Mouse (Mus musculus) megakaryocyte, adult 5-6 weeks (primary cell): ENCODE measurements around the gene Rab11a. TPM values are rescaled to one million over a fixed set of nuclear protein-coding genes. Genes with fewer than 3 reads are reported as not detected.

Source experiments
- ATAC-seq: 2 replicates; pipeline ENCODE4 v1.8.0; 2016; ENCODE audit warnings: mild to moderate bottlenecking, inconsistent platforms; ENCODE audit not compliant: poor library complexity, severe bottlenecking
- total RNA-seq, 2 experiments: library from RNA; stranded (forward) in 1 of 2; stranded (reverse) in 1 of 2; fragments of 153-499, 151-499 nt in 1 of 2; fragments of 221-1000, 200-1000 nt in 1 of 2; gene quantifications; 2 replicates each; pipeline versions ENCODE4 v1.2.3 to v1.2.4; 2015 to 2017

The Rab11a gene
- total RNA-seq (2015) = 249 and 281 TPM in 2 replicates
- 144 and 161 TPM in 2 replicates for total RNA-seq (2017)

DNA sequence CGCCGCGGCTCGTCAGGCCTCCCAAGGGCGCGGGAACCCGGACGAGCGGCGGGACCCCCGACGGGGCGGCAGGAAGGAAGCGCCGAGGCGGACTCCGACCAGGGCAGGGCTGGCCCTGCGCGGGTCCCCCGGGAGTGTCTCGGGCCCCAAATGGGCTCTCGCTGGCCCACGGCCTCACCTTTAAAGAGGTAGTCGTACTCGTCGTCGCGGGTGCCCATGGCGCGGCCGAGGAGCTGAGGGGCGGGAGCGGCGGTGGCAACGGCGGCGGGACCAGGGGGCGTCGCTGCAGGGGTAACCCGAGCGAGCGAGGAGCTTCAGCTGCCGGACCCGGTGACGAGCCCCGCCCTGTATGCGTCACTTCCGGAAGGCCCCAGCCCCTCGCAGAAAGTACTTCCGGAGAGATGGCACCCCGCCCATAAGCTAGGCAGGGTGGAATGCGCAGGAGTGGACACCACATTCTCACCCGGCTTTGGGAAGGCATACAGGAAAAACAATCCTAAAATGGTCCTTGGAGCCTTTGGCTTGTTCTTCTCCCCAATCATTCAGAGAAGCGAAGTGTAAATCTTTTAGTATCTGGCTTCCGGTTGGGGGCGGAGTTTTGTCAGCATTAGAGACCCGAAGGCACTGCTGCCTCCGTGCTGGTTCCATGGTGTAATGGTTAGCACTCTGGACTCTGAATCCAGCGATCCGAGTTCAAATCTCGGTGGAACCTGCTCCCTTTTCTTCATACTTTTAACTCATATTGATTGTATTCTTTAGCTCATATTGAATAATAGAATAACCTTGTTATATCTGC lies at the start of gene Rab11a:
Gene Rab11a, minus strand, starts transcription at position 353 of the 796 bp plus-strand sequence.
- ATAC-seq = peak; percentile 96

DNA sequence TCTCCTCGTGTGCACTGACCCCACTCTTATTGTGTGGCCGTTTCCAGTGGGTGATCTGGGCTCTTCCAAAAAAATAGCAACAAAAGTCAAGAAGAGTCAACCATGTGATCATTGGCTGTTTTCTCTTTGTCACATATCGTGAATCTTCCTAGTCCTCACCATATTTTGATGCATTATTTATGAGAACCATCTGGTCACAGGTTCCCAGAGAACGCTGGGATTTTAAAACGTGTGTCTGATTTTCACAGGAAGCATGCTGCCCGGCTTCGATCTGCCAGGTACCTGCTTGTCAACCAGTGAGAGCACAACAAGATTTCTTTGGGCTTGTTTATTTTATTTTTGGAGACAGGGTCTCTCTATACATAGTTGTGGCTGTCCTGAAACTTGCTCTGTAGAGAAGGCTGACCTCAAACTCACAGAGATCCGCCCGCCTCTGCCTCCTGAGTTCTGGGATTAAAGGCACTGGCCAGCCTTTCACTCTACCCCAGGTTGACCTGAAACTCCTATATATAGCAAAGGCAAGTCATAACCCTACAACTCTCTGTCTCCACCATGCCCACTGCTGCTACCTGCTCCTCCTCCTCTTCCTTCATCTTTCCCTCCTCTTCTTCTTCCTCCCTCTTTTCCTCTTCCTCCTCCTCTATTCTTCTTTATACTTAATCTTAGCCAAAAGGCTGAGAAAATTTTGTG lies 48.8 kb upstream of the Rab11a start:
- no peak for ATAC-seq

DNA sequence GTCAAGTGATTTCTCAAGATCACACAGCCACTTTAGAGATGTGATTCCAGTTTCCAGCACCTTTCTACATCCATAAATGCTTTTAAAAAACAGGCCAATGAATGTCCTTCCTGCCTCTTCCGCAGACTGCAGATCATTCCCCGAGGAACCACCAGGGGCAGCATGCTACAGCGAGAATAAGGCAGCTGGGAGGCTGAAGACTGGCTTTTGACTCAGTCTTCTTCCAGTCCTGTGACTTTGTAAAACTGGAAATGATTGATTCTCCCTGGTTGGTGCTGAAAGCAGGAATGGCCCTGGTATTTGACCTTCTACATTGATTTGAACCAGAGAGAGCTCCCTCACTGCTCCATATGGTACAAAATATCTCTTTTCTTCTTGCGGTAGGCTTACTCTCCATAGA lies 47.3 kb upstream of the Rab11a start:
- ATAC-seq = peak; percentile 69

DNA sequence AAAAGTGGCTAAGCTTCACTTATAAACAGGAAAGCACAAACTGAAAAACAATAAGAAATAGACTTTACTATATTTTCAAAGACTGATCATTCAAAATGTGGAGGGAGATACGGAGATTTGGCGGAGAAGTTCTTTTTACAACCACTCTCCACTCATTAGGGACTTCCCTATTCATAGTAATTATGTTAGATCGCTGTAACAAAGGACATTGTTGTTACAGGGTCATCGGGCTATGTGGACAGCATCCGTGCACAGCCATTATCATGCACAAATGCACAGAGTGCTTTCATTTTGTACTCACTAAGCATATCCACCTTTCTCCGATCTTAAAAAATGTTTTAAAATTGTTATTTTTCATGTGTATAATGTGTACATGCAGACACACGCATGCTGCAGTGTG lies 46.0 kb upstream of the Rab11a start:
- no peak for ATAC-seq

DNA sequence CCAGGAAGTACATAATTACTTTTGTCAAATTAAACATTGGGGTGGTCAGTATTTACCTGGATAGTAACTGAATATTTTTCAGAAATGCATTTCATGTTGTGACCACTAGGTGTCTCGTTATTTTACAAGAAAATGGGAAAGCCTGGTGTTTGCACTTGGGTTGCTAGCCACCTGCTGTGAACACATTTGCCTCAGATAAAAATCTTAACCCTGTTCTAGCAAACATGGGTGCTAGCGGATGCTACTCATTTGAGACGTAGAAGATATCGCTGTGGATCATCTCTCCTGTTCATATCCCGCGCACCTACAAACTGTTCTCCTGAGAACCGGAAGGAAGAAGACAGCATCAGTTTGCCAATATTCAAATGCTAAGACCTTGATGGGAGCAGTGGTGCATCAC lies 42.1 kb upstream of the Rab11a start:
- peak; percentile 57; the same call in 1 of the 2 replicates for ATAC-seq

DNA sequence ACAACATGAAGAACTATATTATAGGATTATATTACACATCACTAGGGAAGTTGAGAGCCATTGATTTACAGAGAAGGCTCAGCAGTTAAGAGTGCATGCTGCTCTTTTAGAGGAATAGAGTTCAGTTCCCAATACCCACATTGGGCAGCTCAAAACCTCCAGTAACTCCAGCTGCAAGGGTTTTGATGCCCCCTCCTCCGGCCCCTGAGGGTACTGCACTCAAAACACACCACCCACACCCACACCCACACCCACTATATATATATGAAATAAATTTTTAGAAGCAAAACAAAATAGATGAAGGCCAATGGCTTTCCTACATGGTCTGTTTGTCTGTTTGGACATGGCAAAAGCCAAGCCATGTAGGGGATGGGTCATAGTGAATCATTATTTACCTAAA lies 40.6 kb upstream of the Rab11a start:
- no peak for ATAC-seq

DNA sequence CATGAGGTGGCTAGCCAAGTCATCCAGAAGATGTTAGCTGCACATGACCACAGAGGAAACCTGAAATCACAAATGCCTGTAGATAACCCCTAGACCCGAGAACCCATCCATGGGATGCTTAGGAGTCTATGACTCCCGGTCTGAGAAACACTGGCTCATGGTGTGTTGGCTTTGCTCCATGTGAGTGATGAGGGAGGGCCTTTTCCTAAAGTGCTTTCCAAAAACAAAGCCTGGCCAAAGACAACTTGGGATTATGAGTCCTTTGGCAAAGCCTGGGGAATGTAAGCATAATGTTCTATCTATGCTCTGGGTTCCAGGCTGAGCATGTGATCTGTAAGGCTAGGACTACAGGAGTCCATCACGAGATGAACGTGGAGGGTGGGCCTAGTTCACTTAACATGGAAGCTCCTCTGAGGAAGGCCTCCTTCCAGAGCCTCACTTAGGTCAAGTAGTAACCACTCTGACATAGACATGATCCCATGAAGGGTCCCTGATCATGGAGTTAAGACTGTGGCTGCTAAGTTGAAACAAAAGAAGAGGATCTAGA lies 40.0 kb upstream of the Rab11a start:
- ATAC-seq = no peak

DNA sequence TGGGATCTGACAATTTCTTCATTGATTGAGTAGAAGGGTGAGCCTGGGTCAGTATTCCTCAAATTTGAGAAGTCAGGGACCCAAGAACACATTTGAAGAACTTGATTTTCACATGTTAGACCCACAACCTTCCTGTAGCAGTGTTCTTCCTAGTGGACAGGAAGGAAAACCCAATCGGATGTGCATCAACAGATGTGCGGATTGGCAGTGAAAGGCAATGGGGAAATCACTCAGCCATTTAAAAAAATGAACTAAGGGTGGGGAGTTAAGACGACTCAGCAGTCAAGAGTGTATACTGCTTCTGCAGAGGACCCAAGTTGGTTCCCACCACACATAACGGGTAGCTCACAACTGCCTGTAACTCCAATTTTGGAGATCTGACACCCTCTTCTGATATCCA lies 37.9 kb upstream of the Rab11a start:
- no peak for ATAC-seq

DNA sequence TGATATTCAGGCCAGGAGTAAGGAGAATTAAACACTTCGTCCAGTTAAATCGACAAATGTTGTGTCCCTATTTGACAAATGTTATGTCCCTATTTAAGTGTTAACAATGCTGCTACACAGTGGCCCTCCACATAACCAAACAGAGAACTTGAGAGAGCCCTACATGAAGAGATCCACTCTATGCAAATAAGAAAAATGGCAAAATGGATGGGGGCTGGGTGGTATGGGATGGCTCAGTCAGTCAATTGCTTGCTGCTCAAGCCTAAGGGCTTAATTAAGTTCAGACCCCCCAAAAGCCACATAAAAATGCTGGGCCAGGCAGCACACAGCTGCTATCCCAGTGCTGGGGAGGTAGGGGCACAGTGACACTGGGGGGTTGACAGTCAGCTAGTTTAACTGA lies 37.3 kb upstream of the Rab11a start:
- ATAC-seq = no peak

DNA sequence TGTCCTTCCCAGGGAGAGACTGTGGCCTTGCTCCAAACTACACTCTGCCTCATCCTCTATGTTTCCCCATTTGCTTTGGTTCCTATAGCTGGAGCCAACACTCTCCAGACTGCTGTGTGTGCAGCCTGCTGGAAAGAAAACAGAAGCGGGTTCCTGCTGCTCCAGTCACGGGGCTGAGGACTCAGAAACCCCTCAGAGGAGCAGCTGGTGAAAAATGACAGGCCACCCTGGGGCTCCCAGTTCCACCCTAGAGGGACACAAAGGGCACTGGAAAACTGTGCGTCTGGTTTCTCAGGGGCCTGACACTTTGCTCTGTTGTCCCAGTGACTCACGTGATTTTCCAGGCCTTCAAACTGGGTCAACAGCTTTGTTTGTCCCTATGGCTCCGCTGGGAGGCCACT lies 36.9 kb upstream of the Rab11a start:
- ATAC-seq = no peak

DNA sequence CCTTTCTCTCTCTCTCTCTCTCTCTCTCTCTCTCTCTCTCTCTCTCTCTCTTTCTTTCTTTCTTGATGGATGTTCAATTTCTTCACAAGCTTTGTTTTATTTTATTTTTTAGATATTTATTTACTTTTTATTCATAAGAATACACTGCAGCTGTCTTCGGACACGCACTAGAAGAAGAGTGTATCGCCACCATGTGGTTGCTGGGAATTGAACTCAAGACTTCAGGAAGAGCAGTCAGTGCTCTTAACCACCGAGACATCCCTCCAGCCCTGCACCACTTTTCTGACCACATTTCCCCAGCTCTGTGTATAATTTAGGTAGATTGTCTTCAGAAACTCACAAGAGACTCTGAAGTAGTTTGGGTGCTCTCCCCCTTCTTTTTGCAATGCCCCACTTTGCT lies 36.4 kb upstream of the Rab11a start:
- ATAC-seq = no peak

DNA sequence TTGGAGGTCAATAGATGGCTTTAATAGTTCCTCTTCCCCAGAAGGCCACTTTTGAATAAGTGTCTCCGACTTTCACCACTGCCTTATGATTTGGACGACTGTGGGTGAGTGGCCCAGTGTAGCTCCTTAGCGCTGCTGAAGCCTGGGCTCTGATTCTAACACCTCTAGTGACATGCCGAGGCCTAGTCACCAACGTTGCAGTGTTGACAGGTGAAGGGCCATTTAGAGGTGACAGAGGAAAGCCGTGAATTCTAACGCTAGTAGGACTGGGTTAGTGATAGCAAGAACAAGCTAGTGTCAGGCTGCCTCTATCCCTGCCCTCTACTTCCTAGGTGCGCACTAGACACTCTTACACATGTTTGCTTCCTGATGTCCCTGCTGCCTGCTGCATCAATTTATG lies 35.7 kb upstream of the Rab11a start:
- no peak for ATAC-seq

DNA sequence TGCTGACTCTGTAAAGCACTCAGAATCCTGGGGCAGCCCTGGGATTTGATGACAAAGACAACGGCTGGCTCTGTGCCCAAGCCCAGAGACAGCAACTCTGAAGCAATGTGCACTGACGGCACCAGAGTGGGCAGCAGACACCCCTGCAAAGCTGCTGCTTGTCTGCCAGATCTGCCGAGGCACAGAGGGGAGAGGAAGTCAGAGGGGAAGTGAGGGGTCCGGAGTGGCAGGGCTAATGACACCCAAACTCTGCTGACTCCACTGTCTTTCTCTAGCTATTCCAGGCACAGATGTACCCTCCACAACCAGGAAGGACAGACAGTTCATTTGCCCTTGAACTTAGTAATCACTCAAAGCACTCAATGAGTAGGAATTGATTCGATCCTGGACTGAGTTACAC lies 33.7 kb upstream of the Rab11a start:
- ATAC-seq = no peak

DNA sequence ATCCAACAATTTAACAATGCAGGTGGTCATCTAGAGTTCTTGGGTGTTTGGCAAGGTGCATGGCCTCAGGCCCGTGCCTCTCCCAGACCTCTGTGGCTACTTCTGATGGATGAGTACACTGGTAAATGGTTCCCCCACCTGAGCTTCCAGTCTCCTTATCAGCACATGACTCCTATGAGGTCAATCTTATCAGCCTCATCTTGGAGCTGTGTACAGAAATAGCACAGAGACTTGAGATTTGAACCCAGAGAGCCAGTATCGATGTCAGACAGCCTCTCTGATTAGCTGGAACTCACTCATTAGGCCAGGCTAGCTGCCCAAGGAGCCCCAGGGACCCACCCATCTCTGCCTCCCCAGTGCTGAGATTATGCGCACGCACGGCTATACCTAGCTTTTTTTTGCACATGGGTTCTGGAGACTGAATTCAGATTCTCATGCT lies 32.9 kb upstream of the Rab11a start:
- ATAC-seq = no peak

DNA sequence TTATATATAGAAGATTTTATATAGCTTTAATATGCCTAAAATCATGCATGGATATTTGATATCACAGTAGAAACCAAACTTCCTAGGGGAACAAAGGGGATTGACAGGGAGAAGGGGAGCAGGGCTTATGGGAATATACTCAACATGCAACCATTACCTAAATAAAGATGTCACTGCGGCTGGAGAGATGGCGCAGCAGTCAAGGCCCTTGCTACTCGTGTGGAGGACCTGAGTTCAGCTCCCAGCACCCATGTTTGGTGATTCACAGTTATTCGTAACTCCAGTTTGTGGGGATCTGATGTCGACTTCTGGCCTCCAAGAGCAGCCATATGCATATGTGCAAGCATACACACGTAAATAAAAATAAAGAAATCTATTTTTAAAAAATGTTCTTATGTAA lies 32.4 kb upstream of the Rab11a start:
- ATAC-seq = no peak

DNA sequence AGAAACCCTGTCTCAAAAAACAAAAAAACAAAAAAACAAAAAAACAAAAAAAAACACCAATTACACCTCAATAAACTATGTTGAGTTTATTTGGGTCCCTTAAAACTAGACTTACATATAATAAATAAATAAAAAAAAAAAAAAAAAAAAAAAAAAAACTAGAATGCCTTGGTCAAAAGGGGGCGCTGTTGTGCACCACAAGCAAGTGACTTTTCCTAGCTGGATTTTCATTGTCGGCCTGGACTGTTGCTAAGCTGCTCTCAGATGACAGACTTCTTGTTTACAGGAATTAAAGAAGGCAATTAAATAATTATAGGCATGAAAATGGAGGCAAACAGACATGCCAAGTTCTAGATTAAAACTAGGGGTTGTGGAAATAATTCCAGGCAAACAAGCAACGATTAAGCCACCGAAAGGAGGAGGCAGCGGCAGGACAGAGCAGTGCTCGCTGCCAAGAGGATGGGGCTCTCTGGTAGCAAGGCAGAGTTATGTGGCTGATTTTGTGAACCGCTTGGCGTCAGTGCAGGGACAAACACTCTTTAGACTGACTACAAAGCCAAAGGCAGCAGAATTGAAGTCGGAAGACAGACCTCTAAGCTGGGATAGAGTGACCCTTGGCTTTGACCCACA lies 31.6 kb upstream of the Rab11a start:
- no peak for ATAC-seq

DNA sequence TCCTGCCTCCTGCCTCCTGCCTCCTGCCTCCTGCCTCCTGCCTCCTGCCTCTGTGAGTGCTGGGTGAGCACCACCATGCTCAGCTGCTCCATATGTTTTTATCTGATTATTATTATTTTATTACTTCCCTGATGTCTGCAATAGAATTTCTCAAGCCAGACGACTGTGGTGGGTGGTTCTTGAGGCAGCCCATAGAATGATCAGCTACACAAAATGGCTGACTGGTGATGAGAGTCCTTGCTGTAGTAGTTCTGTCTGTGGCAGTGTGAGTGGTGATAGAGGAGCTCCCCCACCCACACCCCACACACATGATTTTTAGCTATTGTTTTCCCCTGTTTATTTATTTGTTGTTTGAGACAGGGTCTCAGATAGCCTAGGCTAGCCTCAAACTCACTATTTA lies 30.2 kb upstream of the Rab11a start:
- ATAC-seq = no peak

DNA sequence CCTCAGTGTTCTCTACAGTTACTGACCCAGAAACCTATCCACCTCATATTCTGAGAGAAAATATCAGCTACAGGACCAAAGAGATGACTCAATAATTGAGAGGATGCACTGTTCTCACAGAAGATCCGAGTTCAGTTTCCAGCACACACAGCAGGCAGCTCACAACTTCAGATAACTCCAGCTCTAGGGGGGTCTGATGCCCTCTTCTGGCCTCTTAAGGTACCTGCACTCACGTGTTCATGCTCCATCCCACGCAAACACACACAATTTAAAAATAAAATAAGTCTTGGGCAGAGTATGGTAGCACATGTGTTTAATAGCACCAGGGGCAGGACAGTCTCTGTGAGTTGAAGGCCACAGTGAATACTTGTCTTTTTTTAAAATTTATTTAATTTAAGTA lies 28.6 kb upstream of the Rab11a start:
- no peak for ATAC-seq

DNA sequence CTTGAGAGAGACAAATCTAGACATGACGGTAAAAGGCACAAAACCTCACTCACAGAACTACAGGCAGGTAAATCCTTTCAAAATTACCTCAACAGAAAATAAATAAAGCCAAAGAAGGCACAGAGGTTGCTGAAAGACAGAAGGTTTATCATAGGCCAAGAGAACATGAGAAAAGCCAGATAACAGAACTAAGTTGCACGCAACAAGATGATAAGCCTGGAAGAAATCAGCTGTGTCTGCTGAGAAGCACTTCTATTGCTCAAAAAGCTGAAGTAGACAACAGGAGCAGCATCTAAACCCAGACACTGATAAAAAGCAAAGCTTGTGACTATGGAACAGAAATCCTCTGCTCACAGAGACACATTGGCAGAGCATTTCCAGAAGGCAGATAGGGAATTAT lies 27.3 kb upstream of the Rab11a start:
- no peak for ATAC-seq

DNA sequence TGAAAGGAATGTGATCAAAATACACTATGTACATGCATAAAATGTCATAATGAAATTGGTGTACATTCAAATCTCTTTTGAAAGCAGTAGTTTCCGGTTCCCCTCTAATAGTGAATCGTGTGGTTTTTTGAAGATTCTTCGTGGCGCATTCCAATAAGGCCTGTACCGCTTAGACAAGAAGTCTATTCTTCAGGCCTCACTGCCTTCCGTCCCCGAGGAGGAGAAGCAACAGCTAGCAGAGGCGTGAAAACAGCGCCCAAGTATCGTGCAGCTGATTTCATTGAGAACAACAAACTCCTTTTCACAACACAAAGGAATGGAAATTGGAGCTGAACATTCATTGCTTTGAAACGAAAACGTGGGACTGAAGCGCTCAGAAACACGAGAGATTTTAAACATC lies 20.5 kb upstream of the Rab11a start:
- ATAC-seq = no peak

DNA sequence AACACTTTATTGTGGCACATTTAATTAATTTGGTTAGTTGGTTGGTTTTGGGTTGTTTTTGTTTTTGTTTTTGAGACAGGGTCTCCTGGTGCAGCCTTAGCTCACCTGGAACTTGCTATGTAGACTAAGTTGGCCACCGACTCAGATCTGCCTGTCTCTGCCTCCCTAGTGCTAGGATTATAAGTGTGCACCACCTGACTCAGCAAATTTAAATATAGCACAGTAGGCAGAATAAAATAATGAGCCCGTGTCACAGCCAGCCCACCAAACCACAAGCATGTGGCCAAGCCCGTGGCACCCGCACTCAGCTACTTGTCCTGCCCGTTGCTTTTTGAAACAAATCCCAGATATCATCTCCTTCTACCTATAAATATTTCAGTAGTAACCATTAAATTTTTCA lies 15.0 kb upstream of the Rab11a start:
- ATAC-seq = no peak

DNA sequence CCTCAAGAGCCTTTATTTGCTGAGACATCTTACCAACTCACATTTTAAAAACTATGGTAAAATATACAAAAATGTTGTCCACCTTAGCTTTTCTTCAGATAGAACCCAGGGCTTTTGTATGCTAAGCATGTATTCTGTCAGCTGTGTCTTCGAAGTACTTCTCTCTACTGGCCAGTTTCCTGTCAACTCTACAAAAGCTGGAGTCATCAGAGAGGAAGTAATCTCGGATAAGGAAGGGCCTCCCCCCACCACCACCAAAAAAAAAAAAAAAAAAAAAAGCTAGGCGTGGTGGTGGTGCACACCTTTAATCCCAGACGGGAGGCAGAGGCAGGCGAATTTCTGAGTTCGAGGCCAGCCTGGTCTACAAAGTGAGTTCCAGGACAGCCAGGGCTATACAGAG lies 11.8 kb upstream of the Rab11a start:
- 0 out of 2 replicates have a peak, but pooled peaks have one; percentile 30 for ATAC-seq
